Mouse (Mus musculus): ENCODE measurements around the gene Ttc4. TPM values are rescaled to one million over a fixed set of nuclear protein-coding genes. Genes with fewer than 3 reads are reported as not detected.

The Ttc4 gene
- total and polyA plus RNA-seq, 2 experiments: 23.4 to 24.2 TPM

DNA sequence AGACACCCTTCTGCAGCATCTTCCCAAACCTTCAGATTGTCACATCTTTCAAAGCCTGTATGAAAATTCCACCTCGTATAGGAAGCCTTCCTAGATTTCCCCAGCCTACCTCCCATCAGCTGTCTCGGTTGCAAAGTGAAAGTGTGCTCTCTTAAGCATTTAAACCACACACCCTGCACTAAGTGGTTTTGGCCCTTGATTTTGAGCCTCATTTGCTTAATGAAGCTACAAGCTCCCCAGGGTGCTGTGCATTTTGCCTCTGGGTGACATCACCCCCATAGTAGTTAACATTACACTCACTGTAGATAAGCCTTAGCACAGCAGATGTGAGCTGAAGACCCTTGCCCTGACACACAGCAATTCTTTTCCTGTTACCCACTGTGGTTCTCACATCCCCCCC lies 2.2 kb upstream of the Ttc4 start:
- 46% methylated on average over 2 of the region's 2 CpGs for WGBS

DNA sequence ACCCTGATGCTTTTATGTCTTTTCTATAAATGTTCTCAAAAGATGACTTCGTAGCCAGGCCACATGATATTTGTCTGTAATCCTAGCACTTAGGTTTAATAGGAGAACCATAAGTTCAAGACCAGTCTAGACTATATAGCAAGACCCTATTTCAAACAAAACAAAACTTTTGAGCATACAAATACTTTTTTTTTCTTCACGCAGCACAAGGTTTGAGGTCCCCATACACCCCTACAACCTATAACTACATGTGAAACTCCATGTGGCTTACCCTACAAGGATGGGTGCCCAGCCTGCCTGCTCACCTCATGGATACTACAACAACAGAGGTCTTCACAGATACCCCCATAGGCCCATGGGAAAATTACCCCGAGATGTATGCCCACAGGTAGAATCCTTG lies 408 bp upstream of the Ttc4 start:
- Histone ChIP-seq H3K27ac (replicated peaks; ENCODE audit: insufficient read depth, low read depth, low read length) (no peak overlapping the region), H3K27me3 (ENCODE audit: control insufficient read depth, insufficient read depth, low read length) (no peaks in the 10 kb centered on the region), H3K9ac (ENCODE audit: low read depth, low read length) (no peak overlapping the region), H3K36me3 (ENCODE audit: control insufficient read depth, insufficient read depth, low read length) (peaks cover 15% of the 10 kb centered on the region), H3K4me1 (ENCODE audit: control insufficient read depth, insufficient read depth, low read length) (peaks cover 3% of the 10 kb centered on the region), H3K79me2 (ENCODE audit: control insufficient read depth, insufficient read depth, low read length) (no peaks in the 10 kb centered on the region), H3K4me3 (ENCODE audit: insufficient read depth, low read depth, low read length) (peak overlapping the region; percentile 82; the same call in 1 of the 2 replicates)
- no peak for DNase-seq (ENCODE audit: extremely low read depth, low read depth, low spot score)
- WGBS: 39% methylated on average over 3 of the region's 3 CpGs
- TF ChIP-seq CTCF (IDR thresholded peaks at IDR 0.05; ENCODE audit: low read depth, low read length) (no peak), POLR2A (IDR thresholded peaks at IDR 0.05; ENCODE audit: extremely low read depth, insufficient read depth, low read length) (no peak)

More for the DNA sequence above, 2.2 kb upstream of the Ttc4 start:
- Histone ChIP-seq H3K9ac (ENCODE audit: low read depth, low read length) (no peak overlapping the region), H3K4me1 (ENCODE audit: control insufficient read depth, insufficient read depth, low read length) (peaks cover 3% of the 10 kb centered on the region), H3K36me3 (ENCODE audit: control insufficient read depth, insufficient read depth, low read length) (peaks cover 6% of the 10 kb centered on the region), H3K4me3 (ENCODE audit: insufficient read depth, low read depth, low read length) (no peak overlapping the region), H3K27ac (replicated peaks; ENCODE audit: insufficient read depth, low read depth, low read length) (no peak overlapping the region), H3K27me3 (ENCODE audit: control insufficient read depth, insufficient read depth, low read length) (no peaks in the 10 kb centered on the region), H3K79me2 (ENCODE audit: control insufficient read depth, insufficient read depth, low read length) (no peaks in the 10 kb centered on the region)
- no peak for TF ChIP-seq CTCF (IDR thresholded peaks at IDR 0.05; ENCODE audit: low read depth, low read length)
- no peak for TF ChIP-seq POLR2A (IDR thresholded peaks at IDR 0.05; ENCODE audit: extremely low read depth, insufficient read depth, low read length)
- DNase-seq (ENCODE audit: extremely low read depth, low read depth, low spot score): no peak

DNA sequence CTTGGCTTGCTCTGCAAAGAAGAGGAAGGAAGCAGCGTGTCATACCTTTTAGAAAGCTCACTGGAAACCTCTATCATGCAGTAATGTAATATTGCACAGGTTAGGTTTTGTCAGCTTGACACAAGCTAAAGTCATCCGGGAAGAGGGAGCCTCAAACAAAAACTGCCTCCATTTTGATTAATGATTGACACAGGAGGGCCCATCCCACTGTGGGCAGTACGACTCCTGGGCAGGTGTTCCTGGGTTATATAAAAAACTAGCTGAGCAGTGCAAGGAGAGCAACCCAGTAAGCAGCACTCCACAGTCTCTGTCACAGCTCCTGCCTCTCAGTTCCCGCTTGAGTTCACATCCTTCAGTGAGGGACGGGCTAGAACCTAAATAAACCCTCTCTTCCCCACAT lies 2.0 kb downstream of the Ttc4 start:
- H3K9ac ChIP-seq (ENCODE audit: low read depth, low read length): no peak overlapping the region
- no peaks in the 10 kb centered on the region for H3K27me3 ChIP-seq (ENCODE audit: control insufficient read depth, insufficient read depth, low read length)
- TF ChIP-seq CTCF (IDR thresholded peaks at IDR 0.05; ENCODE audit: low read depth, low read length): no peak
- TF ChIP-seq POLR2A (IDR thresholded peaks at IDR 0.05; ENCODE audit: extremely low read depth, insufficient read depth, low read length): no peak
- peaks cover 3% of the 10 kb centered on the region for H3K4me1 ChIP-seq (ENCODE audit: control insufficient read depth, insufficient read depth, low read length)
- H3K79me2 ChIP-seq (ENCODE audit: control insufficient read depth, insufficient read depth, low read length): no peaks in the 10 kb centered on the region
- peak; percentile 22 for DNase-seq (ENCODE audit: extremely low read depth, low read depth, low spot score)
- H3K36me3 ChIP-seq (ENCODE audit: control insufficient read depth, insufficient read depth, low read length): peaks cover 22% of the 10 kb centered on the region
- no peak overlapping the region for H3K27ac ChIP-seq (replicated peaks; ENCODE audit: insufficient read depth, low read depth, low read length)
- no peak overlapping the region for H3K4me3 ChIP-seq (ENCODE audit: insufficient read depth, low read depth, low read length)
- WGBS: 64% methylated on average over 5 of the region's 5 CpGs

DNA sequence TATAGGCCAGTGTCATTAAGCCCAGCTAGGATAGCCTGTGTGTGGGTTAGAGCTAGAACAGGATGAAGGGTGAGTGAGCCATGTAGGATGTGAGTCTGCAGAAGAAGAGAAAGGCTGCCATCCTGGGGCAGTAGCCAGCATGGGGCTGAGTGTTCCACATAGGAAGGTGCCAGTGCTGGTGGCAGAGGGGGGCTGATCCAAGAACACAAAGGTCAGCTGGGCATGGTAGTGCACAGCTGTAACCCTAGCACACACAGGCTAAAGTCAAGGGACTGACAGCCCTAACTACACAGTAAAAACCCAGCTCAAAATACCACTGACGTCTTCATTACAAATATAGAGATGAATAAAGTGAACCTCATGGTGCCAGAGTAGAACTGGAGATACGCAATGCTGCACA lies 12.2 kb downstream of the Ttc4 start:
- no peak for TF ChIP-seq CTCF (IDR thresholded peaks at IDR 0.05; ENCODE audit: low read depth, low read length)
- no peak for TF ChIP-seq POLR2A (IDR thresholded peaks at IDR 0.05; ENCODE audit: extremely low read depth, insufficient read depth, low read length)
- Histone ChIP-seq H3K9ac (ENCODE audit: low read depth, low read length) (no peak overlapping the region), H3K36me3 (ENCODE audit: control insufficient read depth, insufficient read depth, low read length) (peaks cover 58% of the 10 kb centered on the region), H3K79me2 (ENCODE audit: control insufficient read depth, insufficient read depth, low read length) (no peaks in the 10 kb centered on the region), H3K27me3 (ENCODE audit: control insufficient read depth, insufficient read depth, low read length) (no peaks in the 10 kb centered on the region), H3K4me3 (ENCODE audit: insufficient read depth, low read depth, low read length) (no peak overlapping the region), H3K4me1 (ENCODE audit: control insufficient read depth, insufficient read depth, low read length) (no peaks in the 10 kb centered on the region), H3K27ac (replicated peaks; ENCODE audit: insufficient read depth, low read depth, low read length) (no peak overlapping the region)
- 94% methylated on average over 2 of the region's 2 CpGs for WGBS
- no peak for DNase-seq (ENCODE audit: extremely low read depth, low read depth, low spot score)

DNA sequence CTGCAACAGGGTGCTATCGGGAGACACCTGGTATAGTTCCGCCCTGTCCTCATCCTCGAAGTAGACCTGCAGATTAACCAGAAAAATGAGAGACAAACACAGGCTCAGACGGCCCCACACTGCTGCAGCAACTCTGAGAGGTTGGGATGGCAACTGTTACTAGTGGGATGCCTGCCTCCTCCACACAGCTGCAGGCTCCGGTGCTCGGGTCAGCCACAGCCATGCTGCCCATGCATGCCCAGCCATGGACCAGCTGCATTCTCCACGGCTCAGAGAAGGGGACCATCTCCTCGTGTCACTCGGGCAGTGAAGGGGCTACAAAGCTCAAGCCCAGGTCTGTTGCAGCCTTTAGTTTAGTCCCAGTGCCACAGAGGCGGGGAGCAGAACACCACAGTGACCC lies 13.1 kb downstream of the Ttc4 start:
- no peak overlapping the region for H3K4me3 ChIP-seq (ENCODE audit: insufficient read depth, low read depth, low read length)
- WGBS: 95% methylated on average over 10 of the region's 10 CpGs
- DNase-seq (ENCODE audit: extremely low read depth, low read depth, low spot score): no peak
- H3K27me3 ChIP-seq (ENCODE audit: control insufficient read depth, insufficient read depth, low read length): no peaks in the 10 kb centered on the region
- no peaks in the 10 kb centered on the region for H3K4me1 ChIP-seq (ENCODE audit: control insufficient read depth, insufficient read depth, low read length)
- H3K9ac ChIP-seq (ENCODE audit: low read depth, low read length): no peak overlapping the region
- H3K79me2 ChIP-seq (ENCODE audit: control insufficient read depth, insufficient read depth, low read length): no peaks in the 10 kb centered on the region
- peaks cover 54% of the 10 kb centered on the region for H3K36me3 ChIP-seq (ENCODE audit: control insufficient read depth, insufficient read depth, low read length)
- TF ChIP-seq CTCF (IDR thresholded peaks at IDR 0.05; ENCODE audit: low read depth, low read length) (no peak), POLR2A (IDR thresholded peaks at IDR 0.05; ENCODE audit: extremely low read depth, insufficient read depth, low read length) (no peak)
- no peak overlapping the region for H3K27ac ChIP-seq (replicated peaks; ENCODE audit: insufficient read depth, low read depth, low read length)

DNA sequence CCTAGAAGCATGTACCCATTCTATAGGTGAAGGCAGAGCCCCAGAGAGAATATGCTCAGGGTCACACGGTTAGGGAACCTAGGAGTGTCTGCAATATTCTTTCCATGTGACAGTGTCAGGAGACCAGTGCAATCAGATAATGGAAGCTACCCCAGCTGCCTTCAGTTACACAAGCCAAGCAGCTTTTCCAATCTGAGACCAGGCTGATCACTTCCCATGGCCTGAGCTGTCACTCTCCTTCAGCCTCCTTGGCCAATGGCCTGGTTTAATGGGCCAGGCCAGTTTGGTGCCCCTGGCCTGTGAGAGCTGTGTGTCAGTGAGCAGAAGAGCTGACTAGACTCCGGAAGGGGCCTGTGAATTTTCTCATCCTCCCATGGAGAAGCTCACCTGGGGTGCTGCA lies 13.5 kb downstream of the Ttc4 start:
- Histone ChIP-seq H3K27ac (replicated peaks; ENCODE audit: insufficient read depth, low read depth, low read length) (no peak overlapping the region), H3K79me2 (ENCODE audit: control insufficient read depth, insufficient read depth, low read length) (no peaks in the 10 kb centered on the region), H3K4me3 (ENCODE audit: insufficient read depth, low read depth, low read length) (no peak overlapping the region), H3K36me3 (ENCODE audit: control insufficient read depth, insufficient read depth, low read length) (peaks cover 52% of the 10 kb centered on the region), H3K27me3 (ENCODE audit: control insufficient read depth, insufficient read depth, low read length) (no peaks in the 10 kb centered on the region), H3K4me1 (ENCODE audit: control insufficient read depth, insufficient read depth, low read length) (no peaks in the 10 kb centered on the region), H3K9ac (ENCODE audit: low read depth, low read length) (no peak overlapping the region)
- no peak for DNase-seq (ENCODE audit: extremely low read depth, low read depth, low spot score)
- no peak for TF ChIP-seq CTCF (IDR thresholded peaks at IDR 0.05; ENCODE audit: low read depth, low read length)
- no peak for TF ChIP-seq POLR2A (IDR thresholded peaks at IDR 0.05; ENCODE audit: extremely low read depth, insufficient read depth, low read length)
- 97% methylated on average over 2 of the region's 2 CpGs for WGBS
